Mouse (Mus musculus) mouse embryonic stem cell (cell line): ENCODE data around the gene Kcnc1.

Source experiments
- in situ Hi-C, 2 experiments: fragments of 300-500 bp; cut with MboI; formaldehyde crosslinking; loops; 1 replicate in 1 of 2; 3 replicates in 1 of 2; pipeline ENCODE4 v1.14.3; 2019 to 2020; ENCODE audit warnings: low sequenced_read_pairs in 2 of 2, low pct_unique_long_range_greater_than_20kb in 1 of 2, mixed read lengths in 1 of 2; ENCODE audit not compliant: unreplicated experiment in 1 of 2

Kcnc1 gene

GRCm38 (mm10) chr7:46396231-46396927 lies at the start of gene Kcnc1:
Kcnc1 (plus strand) TSS chr7:46396497.
- in situ Hi-C loops = loop anchor here (10.0 kb wide), 1 partner anchor 168 kb away; no protein-coding TSS in a partner anchor

- in situ Hi-C loops = no loop called here
These were observed 48.6 kb upstream of the Kcnc1 start for GRCm38 (mm10) chr7:46347692-46348091.

DNA sequence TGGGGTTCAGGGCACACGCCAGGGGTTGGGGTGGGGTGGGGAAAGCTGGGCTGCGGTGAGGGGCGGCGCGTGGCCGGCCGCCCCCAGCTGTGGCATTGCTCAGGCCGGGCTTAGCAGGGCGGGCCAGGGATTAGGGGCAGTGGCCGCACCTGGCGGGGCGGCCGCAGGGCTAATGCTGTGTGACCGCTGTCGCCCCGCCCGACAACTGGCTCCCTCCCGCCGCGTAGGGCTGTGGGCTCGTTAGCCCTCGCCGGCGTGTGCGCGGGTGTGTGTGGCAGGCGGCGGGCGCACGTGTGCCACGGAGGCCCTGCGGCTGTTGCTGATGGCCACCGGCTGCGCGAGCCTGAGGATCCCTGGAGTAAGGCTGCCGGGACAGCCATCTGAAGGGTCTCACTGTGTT lies 47.5 kb upstream of the Kcnc1 start:
- in situ Hi-C loops = no loop called here

DNA sequence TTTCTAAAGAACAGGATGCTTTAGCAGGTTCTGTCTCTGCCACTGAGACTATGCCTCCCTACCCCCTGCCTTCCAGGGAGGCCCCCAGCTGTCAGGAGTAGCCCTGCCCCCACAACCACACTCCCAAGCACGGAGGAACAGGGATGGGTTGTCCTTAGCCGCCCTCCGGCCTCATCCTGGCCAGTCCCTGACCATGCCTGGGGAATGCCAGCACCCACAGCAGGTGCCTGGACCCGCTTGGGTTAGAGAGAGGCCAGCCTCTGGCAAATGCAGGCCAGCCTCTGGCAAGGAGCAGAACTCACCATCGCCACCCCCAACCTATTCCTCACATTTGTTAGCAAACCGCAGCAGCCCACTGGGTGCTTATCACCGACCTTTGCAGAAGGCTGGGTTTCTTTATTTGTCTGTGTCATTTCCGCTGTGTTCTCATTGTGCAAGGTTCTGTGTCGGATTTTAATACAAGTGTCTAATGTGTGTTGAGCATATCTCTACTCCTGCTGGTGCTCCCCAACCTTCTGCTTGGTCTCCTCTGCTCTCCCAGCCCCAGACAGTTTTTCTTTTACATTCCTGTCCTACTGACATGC lies 46.1 kb upstream of the Kcnc1 start:
- in situ Hi-C loops = no loop called here

GRCm38 (mm10) chr7:46352748-46353147 lies 43.5 kb upstream of the Kcnc1 start:
- in situ Hi-C loops = no loop called here

- in situ Hi-C loops = no loop called here
These were observed 43.1 kb upstream of the Kcnc1 start for GRCm38 (mm10) chr7:46353216-46353615.

DNA sequence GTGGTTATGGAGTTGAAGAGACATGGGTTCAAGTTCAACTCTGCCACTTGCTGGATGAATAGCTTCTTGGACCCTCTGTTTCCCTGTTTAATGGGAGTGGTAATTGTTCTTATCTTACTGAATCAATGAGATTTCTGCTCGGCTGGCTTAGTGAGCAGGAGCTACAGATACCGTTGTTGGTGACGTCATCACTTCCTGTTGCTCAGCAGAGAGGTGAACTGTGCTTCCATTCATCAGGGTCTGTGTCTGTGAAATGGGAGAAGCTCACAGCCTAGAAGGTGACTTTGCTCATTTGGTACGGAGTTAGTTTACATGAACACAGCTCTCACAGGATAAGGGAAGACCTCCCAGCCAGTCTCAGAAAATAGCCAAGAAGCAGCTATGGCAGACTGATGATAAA lies 42.4 kb upstream of the Kcnc1 start:
- in situ Hi-C loops = no loop called here

- in situ Hi-C loops = no loop called here
These were observed 34.5 kb upstream of the Kcnc1 start for GRCm38 (mm10) chr7:46361776-46362175.

- in situ Hi-C loops = no loop called here
These were observed 32.1 kb upstream of the Kcnc1 start for GRCm38 (mm10) chr7:46364154-46364553.

DNA sequence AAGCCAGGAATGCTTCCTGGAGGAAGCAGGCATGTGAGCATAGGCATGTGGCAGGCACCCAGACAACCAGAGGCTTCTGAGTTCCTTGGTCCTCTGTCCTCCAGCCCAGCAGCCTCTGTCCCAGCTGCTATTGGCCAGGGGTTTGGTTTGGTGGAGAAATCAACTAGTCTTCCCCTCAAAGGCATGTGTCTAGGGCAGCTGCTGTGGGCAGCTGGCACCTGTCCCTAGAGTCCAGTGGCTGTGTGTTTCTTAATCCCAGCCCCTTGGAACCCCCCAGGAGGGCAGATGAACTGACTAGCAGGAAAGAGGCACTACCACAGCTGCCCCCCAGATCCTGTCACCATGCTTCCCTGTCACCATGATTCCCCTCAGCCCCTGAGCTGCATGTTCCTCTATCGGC lies 30.5 kb upstream of the Kcnc1 start:
- in situ Hi-C loops = no loop called here

DNA sequence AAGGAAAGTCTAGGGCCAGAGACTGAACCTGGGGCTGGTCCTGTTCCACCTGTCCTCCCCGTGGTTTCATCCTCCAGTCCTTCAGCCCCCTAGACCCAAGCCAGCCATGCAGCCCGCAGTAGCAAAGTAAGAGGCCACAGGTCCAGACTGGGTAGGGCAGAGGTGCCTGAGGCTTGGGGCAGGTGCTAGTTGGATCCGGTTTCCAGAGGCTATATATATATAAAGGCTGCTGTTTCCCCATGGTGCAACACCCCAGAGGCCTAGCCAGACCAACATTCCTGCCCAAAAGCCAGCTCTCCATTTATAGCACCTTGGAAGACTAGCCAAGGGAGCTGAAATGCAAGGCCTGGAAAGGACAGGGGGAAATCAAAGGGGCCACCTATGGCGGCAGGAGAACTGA lies 25.2 kb upstream of the Kcnc1 start:
- in situ Hi-C loops = no loop called here

DNA sequence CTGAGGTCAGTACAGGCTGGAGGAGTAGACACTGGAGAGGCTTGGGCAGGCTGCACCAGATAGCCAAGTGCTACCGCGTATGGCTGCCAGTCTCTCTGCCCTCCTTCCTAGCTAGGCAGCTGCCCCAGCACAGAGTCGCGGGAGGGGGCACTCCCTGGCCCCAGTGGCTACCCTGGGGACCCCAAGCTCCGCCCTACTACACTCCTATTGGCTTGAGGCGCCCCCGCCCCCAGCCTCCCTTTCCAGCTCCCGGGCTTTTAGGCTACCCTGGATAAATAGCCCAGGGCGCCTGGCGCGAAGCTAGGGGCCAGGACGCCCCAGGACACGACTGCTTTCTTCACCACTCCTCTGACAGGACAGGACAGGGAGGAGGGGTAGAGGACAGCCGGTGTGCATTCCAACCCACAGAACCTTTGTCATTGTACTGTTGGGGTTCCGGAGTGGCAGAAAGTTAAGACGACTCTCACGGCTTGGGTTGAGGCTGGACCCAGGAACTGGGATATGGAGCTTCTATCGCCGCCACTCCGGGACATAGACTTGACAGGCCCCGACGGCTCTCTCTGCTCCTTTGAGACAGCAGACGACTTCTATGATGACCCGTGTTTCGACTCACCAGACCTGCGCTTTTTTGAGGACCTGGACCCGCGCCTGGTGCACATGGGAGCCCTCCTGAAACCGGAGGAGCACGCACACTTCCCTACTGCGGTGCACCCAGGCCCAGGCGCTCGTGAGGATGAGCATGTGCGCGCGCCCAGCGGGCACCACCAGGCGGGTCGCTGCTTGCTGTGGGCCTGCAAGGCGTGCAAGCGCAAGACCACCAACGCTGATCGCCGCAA lies 19.9 kb upstream of the Kcnc1 start, which contains the start of gene Myod1:
Gene Myod1, plus strand, starts transcription at position 303 of the 836 bp plus-strand sequence.
- in situ Hi-C loops = loop anchor here in 1 of 2 experiments (5.0 kb wide), 1 partner anchor 99 kb away; no protein-coding TSS in a partner anchor

DNA sequence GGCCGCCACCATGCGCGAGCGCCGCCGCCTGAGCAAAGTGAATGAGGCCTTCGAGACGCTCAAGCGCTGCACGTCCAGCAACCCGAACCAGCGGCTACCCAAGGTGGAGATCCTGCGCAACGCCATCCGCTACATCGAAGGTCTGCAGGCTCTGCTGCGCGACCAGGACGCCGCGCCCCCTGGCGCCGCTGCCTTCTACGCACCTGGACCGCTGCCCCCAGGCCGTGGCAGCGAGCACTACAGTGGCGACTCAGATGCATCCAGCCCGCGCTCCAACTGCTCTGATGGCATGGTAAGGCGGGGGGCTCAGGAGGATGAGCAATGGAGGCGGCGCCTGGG lies 19.3 kb upstream of the Kcnc1 start:
- in situ Hi-C loops = loop anchor here in 1 of 2 experiments (5.0 kb wide), 1 partner anchor 100 kb away; no protein-coding TSS in a partner anchor

GRCm38 (mm10) chr7:46378123-46378522 lies 18.2 kb upstream of the Kcnc1 start:
- in situ Hi-C loops = loop anchor here in 1 of 2 experiments (5.0 kb wide), 1 partner anchor 101 kb away; no protein-coding TSS in a partner anchor

GRCm38 (mm10) chr7:46378983-46379382 lies 17.3 kb upstream of the Kcnc1 start:
- in situ Hi-C loops = loop anchor here in 1 of 2 experiments (5.0 kb wide), 1 partner anchor 102 kb away; no protein-coding TSS in a partner anchor

GRCm38 (mm10) chr7:46380625-46381024 lies 15.7 kb upstream of the Kcnc1 start:
- in situ Hi-C loops = no loop called here

- in situ Hi-C loops = no loop called here
These were observed 8.9 kb upstream of the Kcnc1 start for GRCm38 (mm10) chr7:46387430-46387829.

GRCm38 (mm10) chr7:46389456-46390085 lies 6.7 kb upstream of the Kcnc1 start:
- in situ Hi-C loops = loop anchor here (10.0 kb wide), 1 partner anchor 175 kb away; no protein-coding TSS in a partner anchor

DNA sequence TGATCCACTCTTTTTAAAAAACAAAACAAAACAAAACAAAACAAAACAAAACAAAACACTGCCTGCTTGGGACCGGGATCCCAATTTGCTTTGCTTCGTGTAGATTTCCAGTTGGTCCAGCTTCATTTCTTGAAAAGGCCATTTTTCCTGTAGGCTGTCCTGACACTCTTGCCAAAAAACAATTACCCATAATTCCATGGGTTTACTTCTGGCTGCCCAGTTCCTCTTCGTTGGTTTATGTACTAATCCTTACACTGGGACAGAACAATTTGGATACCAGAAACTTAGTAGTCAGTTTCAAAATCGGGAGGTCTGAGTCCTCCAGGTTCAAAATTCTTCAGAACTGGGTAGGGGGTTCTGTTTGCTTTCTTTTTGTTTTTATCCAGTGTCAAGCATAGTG lies 6.1 kb upstream of the Kcnc1 start:
- in situ Hi-C loops = loop anchor here (10.0 kb wide), 1 partner anchor 175 kb away; no protein-coding TSS in a partner anchor
